Mouse (Mus musculus): ENCODE results near the gene Erich6b.

The Erich6b gene

DNA sequence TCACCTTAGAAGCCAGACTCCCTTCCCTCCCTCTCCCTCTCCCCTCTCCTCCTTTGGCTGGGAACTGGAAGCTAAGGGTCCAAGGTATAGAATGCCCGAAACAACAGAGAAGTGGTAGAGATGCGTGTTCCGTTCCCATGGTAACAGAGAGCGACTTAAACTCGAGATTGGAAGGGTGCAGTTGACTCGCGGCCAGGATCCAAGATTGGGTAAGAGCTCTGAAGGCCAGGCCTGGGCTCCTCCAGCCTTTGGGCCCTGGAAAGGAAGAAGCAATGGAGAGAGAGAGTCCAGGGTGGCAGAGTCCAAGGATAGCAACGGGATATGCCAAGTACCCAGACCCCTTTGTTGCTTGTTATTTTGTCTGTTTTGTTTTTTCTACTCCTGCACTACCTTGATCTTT is at the start of gene Erich6b:
Gene Erich6b, plus strand, starts transcription at position 180 of the 400 bp plus-strand sequence.
- peak; percentile 20 for DNase-seq (ENCODE audit: low spot score)

DNA sequence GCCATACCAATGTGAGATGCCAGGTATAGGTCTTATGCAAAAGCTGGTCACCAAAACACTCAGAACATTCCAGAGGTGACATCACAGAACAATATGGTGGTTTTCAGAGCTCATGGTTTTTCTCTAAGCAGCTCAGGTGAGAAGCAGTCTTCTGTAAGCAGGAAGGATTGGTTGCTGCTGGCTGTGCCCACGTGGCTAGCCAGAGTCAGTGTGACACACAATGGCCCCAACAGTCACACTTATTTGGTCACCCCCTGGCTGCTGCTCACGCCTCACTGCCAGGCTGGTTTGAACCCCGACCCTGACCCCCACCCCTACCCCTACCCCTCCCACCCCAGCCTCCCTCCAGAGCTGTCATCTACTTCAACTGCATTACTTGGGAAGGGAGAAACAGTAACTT is 49.1 kb upstream of the Erich6b start, which contains the start of gene Spert:
Gene Spert, minus strand, starts transcription at position 139 of the 400 bp plus-strand sequence.
- DNase-seq (ENCODE audit: low spot score): no peak

DNA sequence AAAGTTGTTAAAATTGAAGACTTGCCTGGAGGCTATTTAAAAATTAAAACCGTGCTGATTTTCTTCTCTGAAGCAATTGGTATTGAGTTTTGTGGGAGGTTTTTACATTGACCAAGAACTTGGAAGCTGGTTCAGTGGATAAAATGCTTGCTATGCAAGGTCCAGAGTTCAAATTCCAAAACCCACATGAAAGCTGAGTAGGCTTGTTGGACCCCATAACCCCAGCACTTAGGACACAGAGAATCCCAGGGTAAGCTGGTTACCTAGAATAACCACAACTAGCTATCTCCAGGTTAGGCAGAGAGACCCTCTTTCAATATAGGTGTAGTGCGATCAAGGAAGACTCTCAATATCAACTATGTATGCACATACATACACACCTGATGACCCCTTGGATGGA is 32.9 kb upstream of the Erich6b start:
- DNase-seq (ENCODE audit: low spot score): no peak

DNA sequence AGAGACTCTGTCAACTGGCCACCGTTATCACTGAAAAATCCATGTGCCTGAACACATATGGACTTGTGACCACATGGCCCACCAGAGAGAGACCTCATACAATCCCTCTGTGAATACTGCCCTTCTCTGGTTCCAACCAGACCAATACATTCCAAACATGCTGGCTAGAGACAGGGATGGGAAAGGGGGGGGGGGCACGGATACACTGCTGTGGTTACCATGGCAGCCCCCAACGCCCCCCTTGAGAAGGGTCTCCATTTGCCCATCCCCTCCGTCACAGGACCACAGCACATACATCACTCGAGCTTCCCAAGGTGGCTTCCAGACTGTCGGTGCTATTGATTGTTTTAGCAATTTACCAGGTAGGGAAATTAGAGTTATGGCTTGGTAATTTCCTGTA is 25.7 kb upstream of the Erich6b start:
- no peak for DNase-seq (ENCODE audit: low spot score)

DNA sequence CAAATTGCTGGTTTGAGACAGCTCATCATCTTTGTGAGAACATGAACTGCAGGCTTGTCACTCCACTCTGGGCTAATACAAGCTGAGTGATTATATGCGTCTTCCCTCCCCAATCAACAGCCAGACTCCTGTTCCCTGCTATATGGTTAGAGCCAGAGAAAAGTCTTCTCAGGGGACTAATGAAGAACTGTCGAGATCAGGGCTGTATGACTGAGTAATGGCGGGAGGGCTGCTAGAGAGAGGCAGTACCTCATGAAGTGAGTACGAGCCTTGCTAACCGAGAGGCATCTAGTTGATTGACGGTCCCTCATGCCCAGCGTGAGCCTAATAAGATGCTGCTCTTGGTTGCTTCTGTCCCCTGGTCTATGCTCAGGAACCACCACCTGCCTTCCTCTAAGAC is 19.1 kb upstream of the Erich6b start:
- no peak for DNase-seq (ENCODE audit: low spot score)

DNA sequence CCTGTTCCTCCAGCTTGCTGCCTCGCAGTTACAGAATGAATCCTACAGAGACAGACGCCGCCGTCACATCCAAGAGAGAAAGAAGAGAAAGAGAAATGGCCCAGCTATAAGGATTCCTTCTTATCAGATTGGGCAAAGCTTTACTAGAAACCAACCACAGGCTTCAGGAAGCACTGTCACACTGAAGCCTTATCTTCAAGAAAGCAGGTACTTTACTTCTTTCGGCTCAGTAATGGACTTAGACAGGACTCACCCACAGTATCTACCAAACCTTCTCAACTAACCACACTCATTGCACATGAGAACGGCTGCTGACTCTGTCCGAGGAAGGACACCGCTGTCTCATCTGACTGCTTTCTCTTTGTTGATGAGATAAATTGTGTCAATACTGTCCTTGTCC is 13.2 kb upstream of the Erich6b start:
- DNase-seq (ENCODE audit: low spot score): no peak

DNA sequence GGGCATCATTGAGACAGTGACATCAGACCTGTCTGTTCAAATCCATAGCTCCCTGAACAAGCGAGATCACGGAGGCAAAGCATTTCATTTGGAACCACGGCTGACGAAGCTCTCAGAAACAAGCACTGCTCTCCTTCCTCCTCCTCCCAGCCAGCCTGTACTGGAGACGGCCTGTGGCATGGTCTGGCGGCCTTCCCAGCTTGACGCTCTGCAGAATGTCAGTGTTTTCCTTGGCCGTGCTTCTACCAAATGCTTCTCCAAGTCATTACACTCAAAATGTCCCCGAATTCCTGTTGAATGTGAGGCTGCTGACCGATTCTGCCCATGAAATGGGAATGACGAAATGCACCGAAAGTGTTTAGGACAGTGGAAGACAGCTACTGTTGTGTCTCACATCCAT is 6.7 kb upstream of the Erich6b start:
- DNase-seq (ENCODE audit: low spot score): no peak

DNA sequence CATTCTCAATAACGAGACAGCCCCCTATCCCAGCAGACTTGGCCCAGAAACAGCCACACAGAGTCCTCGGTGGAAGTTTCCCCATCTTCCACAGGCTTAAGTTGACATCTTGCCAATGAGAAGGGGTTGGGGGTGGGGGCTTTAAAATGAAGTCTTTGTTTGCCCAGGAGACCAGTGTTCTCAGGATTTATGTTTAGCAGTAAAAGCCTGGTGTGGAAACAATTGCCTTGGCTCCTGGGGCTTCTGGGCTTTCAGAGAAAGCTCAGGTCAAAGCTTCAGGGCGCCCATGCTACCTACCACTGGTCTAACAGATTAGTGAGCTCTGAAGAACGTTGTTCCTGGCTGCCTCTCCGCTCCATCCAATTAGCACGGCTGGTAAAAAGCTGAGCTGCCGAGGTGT is 6.0 kb upstream of the Erich6b start:
- DNase-seq (ENCODE audit: low spot score): no peak

DNA sequence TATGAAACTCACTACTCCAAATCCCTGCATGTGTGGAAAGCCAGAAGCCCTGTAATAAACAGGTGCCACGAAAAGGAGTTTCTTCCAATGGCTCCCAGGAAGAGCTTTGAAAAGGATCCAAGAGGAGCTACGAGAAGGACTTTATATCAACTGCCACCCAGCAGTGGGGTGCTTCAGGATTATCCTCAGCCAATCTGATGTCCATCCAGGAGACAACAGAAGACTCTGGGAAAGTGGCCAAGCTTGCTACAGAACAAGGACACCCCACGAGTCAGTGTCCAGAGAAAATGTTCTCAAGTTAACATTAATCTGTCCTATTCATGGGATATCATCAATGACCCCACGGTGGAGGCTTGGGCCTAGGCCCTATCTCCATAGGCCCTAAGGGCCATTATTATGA is 4.4 kb upstream of the Erich6b start:
- DNase-seq (ENCODE audit: low spot score): no peak

DNA sequence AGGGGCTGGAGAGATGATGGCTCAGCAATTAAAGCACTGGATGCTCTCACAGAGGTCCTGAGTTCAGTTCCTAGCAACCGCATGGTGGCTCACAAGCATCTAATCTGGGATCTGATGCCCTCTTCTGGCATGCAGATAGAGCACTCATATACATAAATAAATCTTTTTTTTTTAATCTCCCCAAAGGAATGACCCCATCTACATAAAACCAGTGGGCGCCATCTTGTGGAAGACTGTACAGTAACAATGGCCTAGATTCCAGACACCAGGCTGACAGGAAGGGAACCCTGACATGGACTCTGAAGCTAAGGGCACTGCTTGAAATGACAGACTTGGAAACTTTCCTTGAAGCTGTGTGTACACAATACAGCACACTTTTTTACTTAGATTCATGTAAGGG is 1.2 kb upstream of the Erich6b start:
- no peak for DNase-seq (ENCODE audit: low spot score)

DNA sequence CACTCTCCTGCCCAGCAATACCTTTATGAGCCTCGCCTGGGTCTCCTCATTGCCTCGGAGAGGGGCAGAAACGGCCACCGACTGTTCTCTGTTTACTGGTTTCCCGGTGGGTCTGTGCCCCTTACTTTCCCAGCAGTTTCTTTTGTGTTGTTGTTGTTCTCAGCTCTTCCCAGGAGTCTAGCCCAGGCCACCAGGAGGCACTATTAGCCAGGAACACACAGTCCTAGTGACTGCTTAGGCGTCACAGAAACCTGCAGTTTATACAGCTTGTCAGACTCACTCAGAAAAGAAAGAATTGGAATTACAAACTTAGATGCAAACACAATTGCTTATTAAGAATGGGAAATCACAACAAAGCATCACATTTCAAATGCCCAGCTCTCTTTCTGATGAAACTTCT is 690 bp upstream of the Erich6b start:
- no peak for DNase-seq (ENCODE audit: low spot score)

DNA sequence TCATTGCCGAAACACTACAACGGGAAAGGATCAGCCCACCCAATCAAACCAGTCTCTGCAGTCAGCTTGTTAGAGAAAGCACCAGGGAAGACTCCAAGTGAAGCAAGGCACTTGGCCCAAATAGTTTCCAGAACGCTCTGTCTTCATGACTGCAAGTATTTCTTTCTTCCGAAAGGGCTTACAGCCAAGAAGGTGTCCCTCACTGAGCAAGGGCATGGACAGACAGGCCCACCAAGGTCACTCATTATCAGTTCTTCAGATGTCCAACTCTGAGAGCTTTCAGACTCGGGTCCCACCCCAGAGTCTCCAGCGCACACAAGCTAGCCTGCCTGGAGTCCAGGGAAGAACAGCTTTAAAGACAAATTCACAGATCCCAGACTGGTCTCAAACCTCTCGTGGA is 3.4 kb downstream of the Erich6b start:
- peak; percentile 38 for DNase-seq (ENCODE audit: low spot score)

DNA sequence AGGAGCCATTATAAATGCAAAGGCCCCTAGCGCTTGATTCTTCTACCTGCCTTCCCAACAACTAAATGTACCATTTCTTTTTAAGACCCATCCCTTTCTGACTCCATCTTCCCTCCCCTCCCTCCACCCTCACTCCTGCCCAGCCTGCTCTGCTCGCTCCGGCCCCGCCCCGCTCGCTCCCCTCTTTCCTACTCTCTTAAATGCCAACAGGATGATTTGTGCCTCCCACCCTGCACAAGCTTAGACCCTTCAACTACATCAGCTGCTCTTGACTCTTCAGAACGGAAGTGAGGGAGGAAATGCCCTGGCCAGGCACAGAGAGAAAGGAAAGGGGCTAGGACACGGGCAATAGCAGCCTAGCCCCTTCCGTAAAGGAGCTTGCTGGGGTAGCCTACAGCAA is 4.0 kb downstream of the Erich6b start:
- no peak for DNase-seq (ENCODE audit: low spot score)

DNA sequence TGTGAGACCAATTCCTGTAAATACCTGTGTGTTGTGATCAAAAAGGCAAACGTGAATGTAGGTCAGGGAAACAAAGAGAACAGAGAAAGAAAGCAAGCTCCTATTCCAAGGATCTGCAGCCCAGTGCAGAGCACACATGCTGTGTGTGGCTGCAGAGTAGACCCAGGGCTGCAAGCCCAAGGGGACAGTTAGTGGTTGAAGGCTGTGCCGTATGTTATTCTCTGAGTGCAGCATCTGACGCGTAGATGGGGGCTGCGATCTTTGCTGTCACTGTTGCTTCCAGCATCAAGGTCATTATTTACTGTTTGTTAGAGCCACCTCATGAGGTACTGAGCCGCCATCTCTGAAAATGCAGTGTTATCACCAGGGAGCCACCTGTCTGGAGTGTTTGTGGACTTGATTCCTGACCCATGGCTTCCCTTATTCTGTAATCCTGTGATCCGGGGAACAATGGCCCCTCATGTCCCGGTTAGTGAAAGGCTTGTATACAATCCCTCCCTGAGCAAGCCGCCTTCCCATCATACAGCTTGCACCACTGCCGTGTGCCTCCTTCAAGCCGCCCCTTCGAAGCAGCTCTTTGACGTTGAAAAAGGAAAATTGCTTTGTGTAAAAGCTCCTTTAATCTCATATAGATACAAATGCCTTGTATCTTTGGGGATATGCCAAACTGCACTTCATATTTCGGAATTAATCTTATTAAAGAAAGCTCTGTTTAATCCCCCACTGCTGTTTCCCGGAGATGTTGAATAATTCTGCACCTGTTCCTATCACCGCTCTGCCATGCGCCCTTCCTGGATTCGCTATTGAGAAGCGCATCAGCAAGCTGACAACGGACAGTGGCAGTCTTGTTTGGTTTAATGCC is 5.1 kb downstream of the Erich6b start:
- DNase-seq (ENCODE audit: low spot score): no peak

DNA sequence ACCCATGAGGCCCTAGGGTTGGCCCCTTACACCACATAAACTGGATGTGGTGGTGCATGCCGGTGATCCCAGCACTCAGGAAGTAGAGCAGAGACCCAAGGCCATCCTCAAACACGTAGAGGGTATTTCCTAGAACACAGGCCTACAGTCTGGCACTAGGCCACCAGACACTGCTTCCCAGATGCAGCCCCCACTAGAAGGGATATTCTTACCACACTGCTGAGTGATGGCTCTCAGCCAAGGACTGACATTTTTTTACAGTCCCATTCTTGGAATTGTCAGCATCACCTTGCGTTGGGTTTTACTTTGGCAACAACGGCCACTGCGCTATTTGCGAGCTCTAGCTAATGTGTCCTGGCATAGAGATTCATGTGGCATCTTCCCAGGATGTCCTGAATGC is 18.9 kb downstream of the Erich6b start:
- DNase-seq (ENCODE audit: low spot score): no peak

DNA sequence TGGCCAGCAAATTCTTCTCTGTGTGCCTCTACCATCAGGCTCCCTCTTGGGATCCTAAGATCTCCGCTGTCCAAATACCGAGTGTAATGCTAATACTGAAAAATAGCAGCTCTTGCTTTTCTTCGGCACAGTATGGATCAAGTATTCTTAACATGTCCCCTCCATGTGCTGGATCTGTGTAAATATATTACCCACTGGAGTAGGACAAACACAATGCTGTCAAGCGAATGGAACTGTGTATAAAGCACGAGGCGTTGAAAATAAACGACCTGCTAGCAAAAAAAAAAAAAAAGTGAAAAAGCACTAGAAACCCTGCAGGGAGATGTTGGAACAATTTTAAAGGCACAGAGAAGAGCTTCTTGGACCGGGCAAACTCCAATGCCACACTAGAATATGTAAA is 19.5 kb downstream of the Erich6b start:
- DNase-seq (ENCODE audit: low spot score): no peak

DNA sequence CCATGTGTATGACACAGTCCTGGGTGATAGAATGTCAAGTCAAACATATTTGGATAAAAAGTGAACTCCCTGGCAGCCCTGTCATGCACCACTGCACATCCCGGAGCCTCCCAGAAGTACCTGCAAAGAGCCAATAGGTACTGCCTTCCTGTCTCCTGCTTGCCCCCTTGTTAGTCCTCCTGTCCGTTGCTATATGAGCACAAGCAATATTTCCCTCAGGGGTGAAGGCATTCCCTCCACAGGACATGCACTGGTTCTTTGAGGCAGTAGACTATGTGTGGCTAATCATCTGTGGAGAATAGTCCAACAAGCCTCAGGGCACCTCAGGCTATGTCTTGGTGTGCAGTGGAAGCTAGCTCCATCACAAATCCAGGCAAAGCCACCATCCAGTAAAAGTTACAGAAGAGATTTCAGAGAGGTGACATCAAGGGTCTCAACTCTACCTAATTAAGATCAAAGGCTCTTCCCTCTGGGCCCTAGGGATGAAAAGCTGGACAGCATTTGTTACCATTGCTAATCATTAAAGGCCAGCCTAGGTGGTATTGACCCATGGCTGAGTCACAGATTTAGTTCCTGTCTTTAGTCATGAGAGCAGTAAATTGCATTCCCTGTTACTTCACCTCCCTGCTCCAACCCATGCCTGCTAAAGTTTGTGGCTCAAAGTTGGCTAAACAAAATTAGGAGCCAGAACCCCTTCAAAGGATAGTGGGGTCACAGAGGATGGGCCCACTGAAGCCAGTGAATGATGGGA is 23.5 kb downstream of the Erich6b start:
- no peak for DNase-seq (ENCODE audit: low spot score)

DNA sequence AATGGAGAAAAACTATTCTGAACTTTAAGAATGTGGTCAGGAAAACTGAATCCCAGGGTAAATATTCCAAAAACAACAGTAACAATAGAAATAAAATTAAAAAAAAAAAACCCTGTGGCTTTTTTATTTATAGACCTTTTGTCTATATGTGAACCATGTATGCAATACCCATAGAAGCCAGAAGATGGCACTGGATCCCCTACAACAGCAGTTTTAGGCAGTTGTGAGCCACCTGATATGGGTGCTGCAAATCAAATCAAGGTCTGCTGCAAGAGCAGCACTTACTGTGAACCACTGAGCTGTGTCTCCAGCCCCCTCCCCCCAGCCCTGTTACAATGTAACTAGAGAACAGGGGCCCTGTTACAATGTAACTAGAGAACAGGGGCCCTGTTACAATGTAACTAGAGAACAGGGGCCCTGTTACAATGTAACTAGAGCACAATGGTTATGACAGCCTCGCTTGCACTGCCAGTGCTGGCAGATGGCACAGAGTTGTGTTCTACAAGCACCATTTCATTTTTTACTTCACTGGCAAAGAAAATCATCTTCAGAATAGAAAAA is 27.1 kb downstream of the Erich6b start:
- DNase-seq (ENCODE audit: low spot score): peak; percentile 23

DNA sequence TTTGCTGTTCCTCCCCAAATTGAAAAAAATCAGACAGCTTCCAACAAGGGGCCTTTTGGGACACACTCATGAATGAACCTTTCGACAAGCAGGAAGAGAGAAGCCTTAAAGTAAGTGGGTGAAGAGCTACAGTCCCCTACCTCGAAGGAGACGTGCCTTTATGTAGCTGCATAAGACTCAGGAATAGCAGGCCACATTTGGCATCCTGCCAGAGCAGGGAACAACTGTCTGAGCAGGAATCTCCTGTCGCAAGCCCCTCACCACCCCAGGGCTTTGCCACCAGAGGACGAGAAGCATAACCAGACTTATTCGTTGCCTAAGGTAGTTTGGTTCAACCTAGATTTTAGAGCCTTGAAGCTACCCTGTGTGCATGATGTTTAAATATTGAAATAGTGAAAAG is 34.3 kb downstream of the Erich6b start:
- DNase-seq (ENCODE audit: low spot score): no peak

DNA sequence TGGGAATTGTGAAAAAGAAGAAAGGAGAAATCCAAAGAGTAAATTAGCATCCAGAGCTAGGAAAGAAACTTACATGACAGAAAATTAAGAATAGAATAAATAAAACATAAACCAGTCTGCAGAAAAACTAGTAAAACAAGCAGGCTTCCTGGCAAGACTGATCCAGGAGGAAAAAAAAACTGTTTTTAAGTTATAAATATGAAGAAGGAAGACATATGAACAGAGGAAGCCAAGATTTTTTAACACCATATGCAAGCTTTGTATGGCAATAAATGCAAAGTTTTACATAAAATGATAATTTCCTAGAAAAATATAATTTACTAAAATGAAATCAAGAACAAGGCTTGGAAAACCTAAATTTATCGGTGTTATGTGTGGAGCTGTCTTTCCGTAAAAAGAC is 48.4 kb downstream of the Erich6b start:
- no peak for DNase-seq (ENCODE audit: low spot score)

DNA sequence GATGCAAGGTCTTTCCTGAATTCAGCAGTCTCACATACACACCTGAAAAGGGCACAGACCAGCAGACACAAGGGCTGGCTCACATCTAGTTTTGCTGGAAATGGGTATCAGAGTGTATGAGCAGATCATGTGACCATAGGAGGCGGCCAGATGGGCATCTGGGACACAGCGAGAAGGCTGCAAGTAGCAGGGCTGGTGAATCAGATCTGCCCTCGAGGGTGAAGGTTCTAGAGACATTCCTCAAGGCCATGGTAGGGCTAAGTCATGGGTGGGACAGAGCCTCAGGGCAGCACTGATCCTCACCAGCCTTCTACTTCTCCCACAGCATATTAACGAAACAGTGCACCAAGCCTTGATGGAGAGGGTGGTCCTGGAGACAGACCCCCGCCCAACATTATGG is 54.0 kb downstream of the Erich6b start:
- DNase-seq (ENCODE audit: low spot score): no peak

DNA sequence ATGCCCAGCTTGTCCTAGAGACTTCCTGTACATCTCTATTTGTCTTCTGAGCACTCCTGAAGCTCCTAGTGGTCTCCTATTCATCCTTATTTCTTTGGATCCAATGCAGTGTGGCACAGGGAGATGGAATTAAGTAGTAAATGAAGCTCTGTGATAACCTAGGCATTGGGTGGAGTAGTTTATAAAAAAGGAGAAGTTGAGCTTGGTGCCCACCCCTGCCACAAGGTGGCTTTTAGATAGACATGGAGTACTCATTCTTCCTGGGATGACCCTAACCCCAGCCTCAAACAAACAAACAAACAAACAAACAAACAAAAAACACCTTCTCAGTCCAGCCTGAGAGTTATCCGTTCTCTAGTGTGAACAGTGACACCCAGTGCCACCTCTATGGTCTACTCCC is 55.9 kb downstream of the Erich6b start:
- DNase-seq (ENCODE audit: low spot score): no peak

DNA sequence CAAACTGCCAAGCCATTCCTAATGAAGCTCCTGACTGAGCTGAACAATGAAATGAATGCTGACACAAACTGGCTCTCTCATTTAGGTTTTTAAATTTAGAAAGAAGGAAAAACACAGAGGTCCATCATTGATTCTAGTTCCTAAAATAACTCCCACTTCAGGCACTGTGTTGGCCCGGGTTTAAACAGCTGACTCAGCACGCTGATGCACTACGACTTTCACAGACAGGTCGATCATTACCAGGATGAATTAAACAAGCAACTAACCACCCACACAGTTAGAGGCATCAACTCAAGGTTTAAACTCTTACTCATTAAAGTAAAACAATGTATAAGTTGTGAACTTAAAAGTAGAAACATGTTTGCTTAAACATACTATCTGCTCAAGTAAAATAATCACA is 64.6 kb downstream of the Erich6b start:
- no peak for DNase-seq (ENCODE audit: low spot score)
